Mouse (Mus musculus) hematopoietic stem cell, adult 5-6 weeks (primary cell): Measurements from ENCODE around the gene Cacnb4. TPM values are rescaled to one million over a fixed set of nuclear protein-coding genes. Genes with fewer than 3 reads are reported as not detected.
A peak's percentile ranks its signal among the peaks of the same experiment; 100 is the strongest.

ENCODE experiments used
- ATAC-seq, 2 experiments: fragments of 125-278 bp in 1 of 2; replicated peaks in 1 of 2; 2 replicates each; pipeline ENCODE4 v1.8.0; 2016 to 2017; ENCODE audit warnings: inconsistent platforms in 2 of 2, mild to moderate bottlenecking in 2 of 2, moderate number of reproducible peaks in 2 of 2, low read depth in 1 of 2, moderate TSS enrichment in 1 of 2; ENCODE audit not compliant: low FRiP score in 2 of 2, poor library complexity in 2 of 2, severe bottlenecking in 2 of 2, insufficient read depth in 1 of 2, low TSS enrichment in 1 of 2
- total RNA-seq: library from RNA; stranded (forward); fragments of 172-1452, 232-1000 nt; gene quantifications from 2 replicates; pipeline ENCODE4 v1.2.3, GENCODE M21; 2017

The Cacnb4 gene
- total RNA-seq, result not detected in 2 replicates

DNA sequence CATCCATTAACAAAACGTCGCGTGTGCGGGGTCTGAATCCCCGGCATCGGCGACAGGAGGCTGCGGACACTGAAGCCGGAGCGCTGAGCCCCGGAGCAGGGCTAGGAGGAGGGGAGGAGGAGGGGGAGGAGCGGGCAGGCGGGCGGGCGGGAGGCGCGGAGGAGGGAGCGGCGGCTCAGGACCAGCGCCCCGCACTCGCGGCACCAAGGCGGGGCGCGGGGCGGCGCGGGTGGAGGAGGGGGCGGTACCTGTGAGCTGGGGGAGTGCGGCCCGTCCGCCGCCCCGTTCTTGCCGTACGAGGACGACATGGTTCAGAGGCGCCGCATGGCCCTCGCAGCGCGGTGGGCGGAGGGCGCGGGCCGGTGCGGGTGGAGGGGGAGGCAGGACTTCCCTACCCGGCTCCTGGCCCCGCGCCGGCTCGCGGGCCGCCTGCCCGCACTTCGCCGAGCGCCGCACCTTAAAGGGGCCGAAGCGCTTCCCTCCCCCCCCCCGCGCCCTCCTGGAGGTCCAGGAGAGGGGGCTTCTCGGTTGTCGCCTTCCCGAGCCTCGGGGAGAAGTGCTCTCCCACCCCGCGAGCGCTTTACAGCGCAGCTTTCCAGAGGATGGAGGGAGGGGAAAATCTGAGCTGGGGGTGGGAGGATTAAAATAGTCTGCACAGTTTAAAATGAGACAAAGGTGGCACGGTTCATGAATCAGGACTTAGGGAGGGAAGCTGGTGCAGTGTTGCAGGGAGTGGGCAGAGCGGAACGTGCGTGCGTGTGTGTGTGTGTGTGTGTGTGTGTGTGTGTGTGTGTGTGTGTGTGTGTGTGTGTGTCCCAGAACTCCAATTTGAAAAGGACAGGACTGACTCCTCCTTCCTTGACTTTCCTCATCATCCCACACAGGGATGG lies at the start of gene Cacnb4:
TSS of gene Cacnb4 (minus strand) at position 809 of the 890 bp plus-strand sequence.
- 0 out of 4 replicates have a peak, but pooled peaks have one; percentile 13 to 23 for ATAC-seq

DNA sequence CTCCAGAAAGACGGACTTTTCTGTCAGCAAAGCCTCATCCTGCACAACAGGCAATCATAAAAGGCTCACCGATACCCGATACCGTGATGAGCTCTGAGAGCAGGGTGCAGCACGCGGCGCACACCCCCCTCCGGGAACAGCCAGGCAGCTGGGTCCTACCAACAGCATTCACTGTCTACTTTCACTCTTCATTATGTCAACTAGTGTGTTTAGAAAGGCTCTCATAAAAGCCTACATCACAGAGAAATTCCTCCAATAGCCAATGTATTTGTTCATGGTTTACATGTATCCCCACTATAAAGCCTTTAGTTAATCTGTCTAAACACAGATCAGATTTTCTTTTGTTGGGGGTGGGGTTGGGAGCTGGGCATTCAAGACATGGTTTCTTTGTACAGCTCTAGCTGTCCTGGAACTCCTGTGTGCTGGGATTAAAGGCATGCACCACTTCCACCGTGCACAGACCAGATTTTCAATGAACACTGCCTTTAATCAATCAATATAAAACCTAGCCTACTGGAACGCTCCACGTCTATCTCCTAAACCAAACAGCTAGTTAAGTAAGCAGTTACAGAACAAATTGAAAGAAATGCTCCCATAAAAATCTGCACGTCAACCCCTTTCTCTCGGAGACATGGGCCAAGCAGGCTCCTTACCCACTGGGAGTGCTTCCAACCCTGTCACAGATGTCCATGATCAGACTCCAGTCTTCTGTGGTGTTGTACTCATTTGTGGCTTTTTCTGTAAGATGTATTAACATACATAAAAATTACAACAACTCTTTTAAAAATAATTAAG lies 43.8 kb upstream of the Cacnb4 start:
- no peak for ATAC-seq

DNA sequence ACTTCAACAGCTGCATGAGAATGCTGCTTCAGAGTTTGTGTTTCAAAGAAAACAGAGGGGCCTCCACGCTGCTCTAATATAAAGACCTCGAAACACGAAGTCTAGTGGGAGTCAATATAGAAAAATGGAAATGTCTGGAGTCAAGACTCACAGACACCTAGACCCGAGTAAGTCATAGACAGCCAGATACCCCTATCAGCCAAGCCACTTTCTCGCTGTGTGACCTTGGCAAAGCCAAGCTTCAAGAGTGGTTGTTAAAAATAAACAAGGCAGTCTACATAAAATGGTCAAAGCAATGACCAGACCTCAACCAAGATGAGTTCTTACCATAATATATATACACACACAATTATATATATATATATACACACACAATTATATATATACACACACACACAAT lies 40.4 kb upstream of the Cacnb4 start:
- no peak for ATAC-seq

DNA sequence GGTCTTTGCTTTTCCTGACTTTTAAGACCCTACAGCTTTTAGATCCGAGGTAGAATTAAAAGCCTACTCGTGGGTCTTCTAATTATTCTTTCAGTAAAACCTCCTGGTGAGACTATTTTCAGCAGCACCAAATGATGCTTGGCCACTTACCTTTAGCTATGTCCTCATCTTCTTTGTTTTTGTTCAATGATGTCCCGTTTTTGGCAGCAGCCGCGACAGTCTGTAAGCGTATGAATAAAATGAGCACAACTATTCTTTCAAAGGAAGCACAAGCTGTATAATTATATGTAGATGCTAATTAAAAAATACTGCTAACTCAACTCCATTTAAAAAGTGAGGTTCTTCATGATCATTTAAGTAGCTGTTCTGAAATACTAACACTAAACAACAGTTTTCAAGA lies 38.9 kb upstream of the Cacnb4 start:
- no peak for ATAC-seq

DNA sequence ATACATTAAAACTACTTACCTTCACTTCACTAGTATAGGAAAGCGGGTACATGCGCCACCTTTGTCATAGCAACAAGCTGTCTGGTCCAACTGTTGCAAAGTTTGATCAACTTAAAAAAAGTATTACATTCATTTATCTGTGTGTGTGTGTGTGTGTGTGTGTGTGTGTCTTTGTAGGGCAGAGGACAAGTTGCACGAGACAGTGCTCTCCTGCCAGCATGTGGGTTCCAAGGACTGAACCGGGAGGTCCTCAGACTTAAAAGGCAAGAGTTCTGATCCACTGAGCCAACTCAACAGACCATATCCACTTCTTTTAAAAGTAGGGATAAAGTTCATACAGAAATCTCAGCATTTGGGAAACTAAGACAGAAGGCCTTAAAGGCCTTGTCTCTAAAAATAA lies 37.5 kb upstream of the Cacnb4 start:
- no peak for ATAC-seq

DNA sequence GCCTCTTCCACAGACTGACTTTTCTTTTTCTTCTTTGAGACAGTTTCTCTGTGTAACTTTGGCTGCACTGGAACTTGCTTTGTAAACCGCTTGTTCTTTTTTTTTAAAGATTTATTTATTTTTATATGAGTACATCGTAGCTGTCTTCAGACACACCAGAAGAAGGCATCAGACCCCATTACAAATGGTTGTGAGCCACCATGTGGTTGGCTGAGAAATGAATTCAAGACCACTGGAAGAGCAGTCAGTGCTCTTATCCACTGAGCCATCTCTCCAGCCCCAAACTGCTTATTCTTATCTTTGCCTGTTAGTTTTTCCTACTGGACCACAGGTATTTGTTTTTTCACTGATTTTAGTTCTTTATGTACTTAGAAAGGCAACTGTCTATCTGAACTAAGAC lies 34.2 kb upstream of the Cacnb4 start:
- no peak for ATAC-seq

DNA sequence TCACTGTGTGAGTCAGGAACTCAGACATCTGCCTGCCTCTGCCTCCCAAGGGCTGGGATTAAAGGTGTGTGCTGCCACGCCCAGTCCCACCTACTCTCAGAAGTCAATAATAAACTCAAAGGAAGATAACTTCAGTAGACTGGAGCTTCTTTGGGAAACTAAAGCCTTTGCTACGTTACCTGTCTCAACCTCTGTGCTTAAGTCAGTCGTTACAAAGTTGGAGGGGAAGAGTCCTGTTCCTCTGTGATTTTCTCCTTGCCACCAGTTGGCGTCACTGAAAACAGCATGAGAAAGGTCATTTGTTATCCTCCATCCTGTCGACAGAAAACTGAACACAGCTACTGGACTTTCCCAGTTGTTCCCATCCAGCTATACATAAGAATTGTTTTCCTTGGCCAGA lies 32.8 kb upstream of the Cacnb4 start:
- no peak for ATAC-seq

DNA sequence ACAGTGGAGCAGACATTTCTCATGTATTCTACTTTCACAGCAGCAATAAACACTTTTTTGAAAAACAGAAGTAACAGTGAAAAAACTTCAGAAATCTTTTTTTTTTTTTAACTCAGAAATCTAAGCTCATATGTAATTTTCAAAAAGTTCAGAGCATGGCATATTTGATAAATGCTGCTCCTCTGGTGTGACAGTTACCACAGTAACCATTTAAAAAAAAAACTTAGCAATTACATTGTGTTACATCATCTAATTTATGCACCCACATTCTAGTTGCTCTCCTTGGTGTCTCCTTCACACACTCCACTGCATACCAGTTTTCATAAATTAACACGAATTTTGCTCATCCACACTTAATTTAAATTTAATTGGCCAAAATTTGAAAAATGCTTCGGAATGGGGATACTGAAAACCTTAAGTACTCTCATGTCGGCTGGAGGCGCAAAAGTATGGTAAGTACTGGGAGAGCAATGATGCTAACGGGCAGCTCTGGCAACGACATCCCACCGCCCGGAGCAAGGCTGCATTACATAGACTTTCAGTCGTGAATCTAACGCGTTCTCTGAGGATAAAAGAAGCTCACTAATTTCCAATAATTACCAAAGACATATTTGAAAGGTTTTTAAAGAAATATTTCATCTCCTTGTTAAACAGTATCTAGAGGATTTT lies 24.9 kb upstream of the Cacnb4 start:
- ATAC-seq, result no peak

DNA sequence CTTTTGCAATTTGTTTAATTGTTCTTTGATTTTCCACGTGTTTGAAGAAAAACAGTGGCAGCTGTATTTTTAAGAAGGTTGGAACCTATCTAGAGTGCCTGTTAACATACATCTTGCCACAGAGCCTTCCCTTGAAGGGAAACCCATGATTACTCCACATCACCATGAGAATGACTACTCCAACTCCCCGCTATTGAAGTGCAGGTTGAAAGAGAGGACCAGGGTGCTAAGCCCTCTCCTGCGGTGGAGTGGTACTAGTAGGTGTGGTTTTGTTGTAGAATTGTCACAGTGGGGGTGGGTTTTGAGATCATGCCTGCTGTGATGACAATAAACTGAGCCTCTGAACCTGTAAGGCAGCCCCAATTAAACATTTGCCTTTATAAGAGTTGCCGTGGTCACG lies 23.7 kb upstream of the Cacnb4 start:
- ATAC-seq, result no peak

DNA sequence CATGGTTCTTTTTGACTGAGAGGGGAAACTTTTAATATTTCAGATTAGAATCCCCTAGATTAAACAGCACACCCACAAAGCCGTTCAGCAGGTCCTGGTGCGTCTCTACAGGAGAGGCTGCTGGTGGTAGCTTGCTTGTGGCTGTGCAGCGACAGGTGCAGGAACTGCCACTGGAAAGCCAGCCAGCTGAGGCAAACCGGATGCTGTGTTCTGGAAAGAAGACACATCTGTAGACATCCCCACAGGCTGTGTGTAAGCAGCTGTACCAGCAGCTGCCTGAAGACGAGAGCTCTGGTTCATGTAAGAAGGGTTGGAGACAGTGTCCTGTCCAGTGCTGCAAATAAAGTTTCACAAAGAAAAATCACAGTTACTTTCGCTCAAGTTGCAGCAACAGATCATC lies 18.0 kb upstream of the Cacnb4 start:
- ATAC-seq, result no peak

DNA sequence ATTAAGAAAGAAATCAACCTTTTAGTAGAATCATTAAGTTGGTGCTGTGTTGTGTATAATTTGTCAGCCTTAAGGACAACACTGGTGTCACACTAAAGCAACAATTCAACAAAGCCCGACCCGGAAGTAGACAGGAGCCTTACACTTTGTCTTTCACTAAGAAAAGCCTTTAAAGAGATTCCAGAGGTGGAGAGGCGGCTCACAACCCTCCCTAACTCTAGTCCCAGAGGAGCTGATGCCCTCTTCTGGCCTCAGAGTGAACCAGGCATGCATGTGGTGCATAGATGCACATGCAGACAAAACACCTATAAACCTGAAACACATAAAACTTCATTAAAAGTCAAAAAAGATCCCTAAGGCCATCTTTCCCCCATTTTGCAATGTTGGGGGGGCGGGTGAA lies 15.1 kb upstream of the Cacnb4 start:
- no peak for ATAC-seq

DNA sequence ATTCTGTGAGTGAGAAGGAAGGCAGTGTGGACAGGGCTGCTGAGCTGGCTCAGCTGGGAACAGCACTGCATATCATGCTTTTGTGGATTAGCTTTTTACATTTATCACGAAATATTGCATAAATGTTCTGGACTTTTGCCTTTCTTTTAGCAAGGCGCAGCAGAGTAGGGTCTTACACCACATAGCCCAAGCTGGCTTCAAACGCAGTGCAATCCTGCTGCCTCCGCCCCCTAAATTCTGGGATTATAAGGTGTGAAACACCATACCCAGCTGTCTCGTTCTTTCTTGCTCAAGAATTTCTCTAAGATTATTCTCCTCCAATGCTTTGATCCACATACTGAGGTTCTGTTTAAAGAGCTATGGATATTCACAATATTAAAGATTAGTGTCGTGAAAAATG lies 10.0 kb upstream of the Cacnb4 start:
- ATAC-seq, result no peak

DNA sequence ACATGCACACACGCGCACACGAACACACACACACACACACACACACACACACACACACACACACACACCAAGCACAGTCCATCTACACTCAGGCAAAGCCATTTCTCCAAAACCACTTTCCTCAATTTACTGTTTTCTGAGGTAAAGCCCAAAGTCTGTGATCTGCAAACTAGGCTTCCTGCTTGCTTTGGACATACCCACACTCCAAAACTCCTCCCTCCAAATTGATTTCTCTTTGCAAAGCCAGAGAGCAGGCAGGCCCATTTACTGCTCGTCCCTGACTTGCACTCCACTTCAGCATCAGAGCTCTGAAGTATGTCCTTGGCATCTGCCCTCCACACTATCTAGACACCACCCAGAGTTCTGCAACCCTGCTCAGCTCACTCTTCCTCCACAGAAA lies 958 bp upstream of the Cacnb4 start:
- ATAC-seq, result no peak

DNA sequence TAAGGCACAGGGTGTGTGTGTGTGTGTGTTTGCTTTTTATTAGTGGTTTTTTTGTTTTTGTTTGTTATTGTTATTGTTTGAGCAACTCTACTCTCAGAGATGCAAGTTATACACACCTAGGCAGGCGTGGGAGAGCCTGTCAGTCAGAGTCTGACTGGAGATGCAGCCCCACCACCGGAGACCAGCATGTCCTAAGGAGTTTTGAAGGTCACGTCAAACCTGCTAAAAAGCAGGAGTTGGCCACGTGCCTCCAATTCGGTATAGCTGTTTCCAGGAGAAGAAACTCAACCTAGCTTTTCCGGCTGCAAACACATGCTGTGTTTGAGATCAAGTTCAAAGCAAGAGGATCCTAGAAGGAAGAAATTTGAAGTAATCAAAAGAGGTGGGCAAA lies 277 bp upstream of the Cacnb4 start:
- ATAC-seq, result no peak

DNA sequence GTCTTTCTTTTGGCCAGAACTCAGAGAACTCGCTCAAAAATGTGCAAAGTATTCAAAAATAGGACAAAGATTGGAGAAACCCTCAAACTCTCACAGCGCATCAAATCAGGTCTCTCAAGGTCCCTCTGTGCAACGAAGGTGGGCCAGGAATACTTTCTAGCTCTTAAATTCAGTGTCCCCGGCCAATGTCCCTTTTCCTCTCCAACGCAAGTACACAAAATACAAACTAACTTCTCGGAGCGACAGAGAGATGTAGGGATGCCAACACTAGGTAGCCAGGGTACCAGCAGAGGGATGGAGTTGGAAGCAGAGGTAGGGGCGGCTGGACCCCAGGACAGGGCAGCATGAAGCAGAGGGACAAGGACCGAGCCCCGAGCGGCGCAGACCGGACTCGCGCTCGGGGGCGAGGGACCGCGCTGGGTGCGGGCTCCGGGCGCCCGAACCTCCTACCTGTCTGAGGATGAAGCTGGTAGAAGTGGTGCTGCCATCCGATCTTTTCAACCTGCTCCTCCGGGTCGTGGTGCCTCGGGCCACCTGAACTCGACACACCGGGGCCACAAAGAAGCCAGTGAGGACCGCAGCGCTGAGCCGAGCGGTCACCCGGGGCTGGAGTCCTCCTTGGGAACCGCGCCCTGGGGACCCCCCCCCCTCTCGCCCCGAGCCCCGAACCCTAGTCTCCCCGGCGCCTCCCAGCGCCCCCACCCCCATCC lies 1.2 kb downstream of the Cacnb4 start:
- ATAC-seq, result no peak

DNA sequence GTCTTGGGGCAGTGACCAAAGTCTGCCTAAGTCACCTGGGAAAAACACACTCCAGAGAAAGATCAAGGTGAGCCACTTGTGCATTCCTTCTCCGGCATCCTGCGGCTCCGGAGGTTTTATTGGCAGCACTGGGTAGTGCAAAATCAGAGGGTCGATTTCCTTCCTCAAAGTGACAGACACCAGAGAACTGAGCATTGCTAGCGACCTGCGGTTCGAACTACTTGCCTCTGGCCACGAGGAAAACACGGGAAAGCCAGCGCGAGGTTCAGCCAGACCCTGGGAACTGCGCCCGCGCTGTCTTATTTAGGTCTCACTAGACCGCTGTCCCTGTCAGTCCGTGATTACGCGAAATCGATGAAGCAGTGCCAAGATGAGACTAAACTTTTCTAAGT lies 1.7 kb downstream of the Cacnb4 start:
- peak; percentile 51 to 57 for ATAC-seq

DNA sequence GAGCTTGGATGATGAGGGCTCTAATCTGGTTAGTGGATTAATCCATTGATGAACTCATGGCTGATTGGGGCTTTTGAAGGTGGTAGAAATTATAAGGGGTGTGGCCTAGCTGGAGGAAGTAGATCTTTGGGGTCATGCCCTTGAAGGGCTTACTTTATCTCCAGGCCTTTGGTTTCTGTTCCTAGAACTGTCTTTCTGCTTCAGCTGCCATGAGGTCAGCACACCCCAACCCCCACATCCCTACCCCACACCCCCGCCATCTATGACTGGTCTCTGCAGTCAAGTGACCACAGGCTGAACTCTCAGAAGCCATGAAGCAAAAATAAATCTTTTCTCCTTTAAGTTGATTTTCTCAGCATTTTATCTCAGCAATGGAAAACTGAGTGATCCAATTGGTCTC lies 3.5 kb downstream of the Cacnb4 start:
- ATAC-seq, result no peak
